Mouse (Mus musculus): ENCODE measurements around the gene Abcf1.
"Not testable (repeated sequence)": the region's sequence is repeated elsewhere in the genome, so short reads cannot be mapped to it uniquely, and the experiment has no call there.

DNA sequence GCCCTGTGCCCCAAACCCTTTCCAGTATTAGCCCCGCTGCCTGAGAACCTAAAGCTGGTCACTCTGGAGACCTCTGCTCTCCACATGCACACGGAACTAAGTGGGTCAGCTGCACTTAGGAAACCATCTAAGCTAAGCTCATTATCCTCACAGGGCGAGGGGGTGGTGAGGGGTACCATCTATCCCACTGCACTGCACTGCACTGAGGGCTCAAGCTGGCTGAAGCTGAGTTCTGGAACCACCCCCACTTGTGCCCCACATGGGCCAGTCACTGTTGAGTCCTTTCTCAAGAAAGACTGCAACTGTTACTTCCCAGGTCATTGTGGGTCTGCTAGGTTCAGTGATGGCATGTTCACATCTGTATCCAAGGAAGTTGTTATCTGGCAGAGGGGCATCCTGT is 17.0 kb downstream of the Abcf1 start:
- TF ChIP-seq CTCF (IDR thresholded peaks at IDR 0.05; ENCODE audit: control insufficient read depth, insufficient read depth, low read length); POLR2A (IDR thresholded peaks at IDR 0.05; ENCODE audit: borderline replicate concordance, control insufficient read depth, low read depth, low read length): not testable (repeated sequence)

Data from bone marrow, adult 2 months (tissue).